ENCODE assay signal across 8 mouse cellular contexts in the genomic region with DNA sequence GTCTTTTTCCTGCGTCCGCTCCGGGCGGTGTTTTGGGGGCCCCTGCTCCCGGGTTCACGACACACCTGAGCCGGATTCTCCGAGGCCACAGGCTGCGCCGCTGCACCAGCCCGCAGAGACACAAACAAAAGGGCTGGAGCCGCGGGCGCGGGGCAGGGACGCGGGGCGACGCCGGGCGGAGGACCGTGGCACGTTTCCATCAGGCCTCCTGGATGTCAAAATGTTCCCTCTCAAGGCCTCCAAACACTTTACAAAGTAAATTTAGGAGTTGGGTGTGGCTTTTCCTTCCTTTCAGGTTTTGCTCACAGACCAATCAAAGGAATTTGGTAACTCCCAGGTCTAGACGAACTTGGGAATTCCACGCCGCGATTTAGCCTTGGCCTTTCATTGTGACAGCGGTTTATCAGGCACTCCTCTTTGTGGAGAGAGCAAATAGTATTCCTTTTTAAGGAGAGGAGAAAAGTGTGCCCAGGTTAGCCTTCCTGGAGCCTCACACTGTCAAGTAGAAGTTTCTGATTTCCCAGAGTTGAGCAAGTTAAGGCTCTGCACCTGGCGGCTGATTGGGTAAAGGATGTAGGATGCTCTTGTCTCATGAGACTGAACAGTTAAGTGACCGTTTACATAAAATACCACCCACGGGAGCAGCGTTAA. TPM values are rescaled to one million over a fixed set of nuclear protein-coding genes. Genes with fewer than 3 reads are reported as not detected.
DNase-seq lines count a peak whose midpoint lies in the region; ATAC-seq and TF ChIP-seq lines count a peak whose summit lies in the region.

No protein-coding gene starts in this region.

- DNase-seq in thymus, adult 2 months: peak; percentile 38
- DNase-seq in thymus, adult 18-20 months: no peak
- peak; percentile 35 for DNase-seq in heart, postnatal 25 days (ENCODE audit: low spot score)
- peak; percentile 59 for DNase-seq in lung, embryonic 14.5 days
- peak; percentile 39 for DNase-seq in splenic B cell, adult 2 months (ENCODE audit: low read depth, low spot score)
- DNase-seq in cerebellum, adult 11-12 months: no peak
- DNase-seq in left cerebral cortex, postnatal 4 days: no peak

- intact Hi-C loops in heart, postnatal 25 days (cut with DNase I): loop anchor here (2.0 to 5.0 kb wide), 2 partner anchors 40 to 86 kb away; no protein-coding TSS in a partner anchor
- intact Hi-C loops in left cerebral cortex, postnatal 4 days (cut with DNase I): loop anchor here (10.0 kb wide), 1 partner anchor 494 kb away; a partner anchor contains a TSS

- ATAC-seq in embryonic facial prominence, embryonic 12.5 days (ENCODE audit: insufficient number of reproducible peaks, insufficient read depth, low FRiP score, low TSS enrichment): peak; percentile 8; the same call in 1 of the 2 replicates
- peak; percentile 25; the same call in 1 of the 2 replicates for ATAC-seq in lung, embryonic 14.5 days (ENCODE audit: insufficient read depth)

- TF ChIP-seq CTCF in thymus, adult 2 months (IDR thresholded peaks at IDR 0.05; ENCODE audit: borderline replicate concordance, control insufficient read depth, extremely low read depth, insufficient read depth, low read length, poor library complexity): no peak
- no peak for TF ChIP-seq CTCF in lung, embryonic 14.5 days (IDR thresholded peaks at IDR 0.05; ENCODE audit: low read depth)

- peak overlapping the region; percentile 85 for H3K9ac ChIP-seq in embryonic facial prominence, embryonic 12.5 days
- H3K9ac ChIP-seq in lung, embryonic 14.5 days: peak overlapping the region; percentile 93

- peaks cover 5% of the 10 kb centered on the region; the same call in 1 of the 2 replicates for H3K36me3 ChIP-seq in thymus, adult 2 months (ENCODE audit: control insufficient read depth, insufficient read depth, low read length)
- no peaks in the 10 kb centered on the region for H3K36me3 ChIP-seq in embryonic facial prominence, embryonic 12.5 days
- 0 out of 2 replicates have a peak, but pooled peaks cover 5% of the 10 kb centered on the region for H3K36me3 ChIP-seq in lung, embryonic 14.5 days (ENCODE audit: insufficient read depth)
- no peaks in the 10 kb centered on the region for H3K36me3 ChIP-seq in splenic B cell, adult 2 months (ENCODE audit: control insufficient read depth, insufficient read depth, low read length, poor library complexity, severe bottlenecking)

- 2% methylated on average over 32 of the region's 32 CpGs for WGBS in thymus, adult 2 months
- under 1% methylated on average over 32 of the region's 32 CpGs for WGBS in embryonic facial prominence, embryonic 12.5 days
- WGBS in lung, embryonic 14.5 days: under 1% methylated on average over 32 of the region's 32 CpGs

- peak overlapping the region; percentile 79 for H3K27ac ChIP-seq in thymus, adult 2 months (ENCODE audit: control insufficient read depth, insufficient read depth, low read length)
- H3K27ac ChIP-seq in embryonic facial prominence, embryonic 12.5 days: peak overlapping the region; percentile 79
- peak overlapping the region; percentile 83 for H3K27ac ChIP-seq in lung, embryonic 14.5 days (ENCODE audit: low read depth)

- no peaks in the 10 kb centered on the region for H3K27me3 ChIP-seq in thymus, adult 2 months (ENCODE audit: control insufficient read depth, insufficient read depth, low read length)
- H3K27me3 ChIP-seq in embryonic facial prominence, embryonic 12.5 days: no peaks in the 10 kb centered on the region
- H3K27me3 ChIP-seq in lung, embryonic 14.5 days (ENCODE audit: insufficient read depth, low read length): no peaks in the 10 kb centered on the region
- no peaks in the 10 kb centered on the region for H3K27me3 ChIP-seq in splenic B cell, adult 2 months (ENCODE audit: control insufficient read depth, insufficient read depth, low read length, poor library complexity, severe bottlenecking)

- peak overlapping the region; percentile 85 for H3K4me3 ChIP-seq in thymus, adult 2 months (ENCODE audit: control insufficient read depth, insufficient read depth, low read length)
- H3K4me3 ChIP-seq in embryonic facial prominence, embryonic 12.5 days: peak overlapping the region; percentile 76
- H3K4me3 ChIP-seq in lung, embryonic 14.5 days (ENCODE audit: low read depth, low read length): peak overlapping the region; percentile 73

- no peaks in the 10 kb centered on the region for H3K9me3 ChIP-seq in embryonic facial prominence, embryonic 12.5 days
- no peaks in the 10 kb centered on the region for H3K9me3 ChIP-seq in lung, embryonic 14.5 days (ENCODE audit: low read depth, low read length)

- H3K4me2 ChIP-seq in embryonic facial prominence, embryonic 12.5 days (replicated peaks): peak overlapping the region; percentile 66
- H3K4me2 ChIP-seq in lung, embryonic 14.5 days: peak overlapping the region; percentile 82

- TF ChIP-seq POLR2A in thymus, adult 2 months (IDR thresholded peaks at IDR 0.05; ENCODE audit: control insufficient read depth, extremely low read depth, insufficient read depth, low read length, poor library complexity): no peak

- peaks cover 25% of the 10 kb centered on the region for H3K4me1 ChIP-seq in thymus, adult 2 months (replicated peaks; ENCODE audit: control insufficient read depth, insufficient read depth, low read length)
- H3K4me1 ChIP-seq in embryonic facial prominence, embryonic 12.5 days: peaks cover 17% of the 10 kb centered on the region
- peaks cover 12% of the 10 kb centered on the region; the same call in 1 of the 2 replicates for H3K4me1 ChIP-seq in lung, embryonic 14.5 days (ENCODE audit: insufficient read depth)

RNA-seq across cellular contexts. Expression of a gene that starts 0.6 kb away (rescaled TPM):
- polyA plus RNA-seq in thymus, adult 2 months (2012; rRNA removed): 104 and 130 TPM in 2 replicates
- 51.4 and 52.2 TPM in 2 replicates for polyA plus RNA-seq in embryonic facial prominence, embryonic 12.5 days (2016; fragmentation: Nextera tagmentation; extraction: Ambion mirVana)
- total RNA-seq in heart, postnatal 25 days (2021): 10 to 100 TPM; 21.1 to 25.9 TPM
- polyA plus RNA-seq in lung, embryonic 14.5 days (2014; fragmentation: Nextera tagmentation; extraction: Ambion mirVana): 54.7 and 57.5 TPM in 2 replicates
- total RNA-seq in left cerebral cortex, postnatal 4 days (2021): 10 to 100 TPM; 26.9 to 27.2 TPM

Comparison
In these comparisons a context has a peak if more than half of its experiments do, and no peak if none do; other contexts are left out.
1. DNase-seq: peak in thymus, adult 2 months (single experiment), heart, postnatal 25 days (single experiment), lung, embryonic 14.5 days (single experiment) and splenic B cell, adult 2 months (single experiment); none in thymus, adult 18-20 months (0 of 2), cerebellum, adult 11-12 months (single experiment) and left cerebral cortex, postnatal 4 days (single experiment).
2. Peak in every context shown above with its lines, with median percentiles within 50 percentile points of each other: H3K27ac ChIP-seq and H3K4me3 ChIP-seq.